Mouse (Mus musculus): ENCODE measurements around the gene Plet1.

DNA sequence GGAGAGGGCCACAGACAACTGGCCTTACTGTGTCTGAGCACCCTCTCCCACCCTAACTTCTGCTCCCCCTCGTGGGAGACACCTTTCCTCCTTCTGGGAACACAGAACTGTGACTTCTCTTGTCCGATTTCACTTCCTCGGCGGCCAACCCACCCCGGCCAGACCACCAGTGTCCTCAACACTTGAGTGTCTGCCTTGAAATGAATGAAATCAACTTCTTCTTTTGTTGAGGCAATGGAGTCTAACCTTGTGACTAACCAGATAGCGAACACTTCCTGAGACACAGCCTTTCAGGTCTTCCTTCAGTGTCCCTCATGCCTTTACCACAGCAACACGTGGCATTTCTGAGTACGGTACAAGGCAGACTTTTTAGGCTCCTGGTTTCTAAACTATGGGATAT is 11.6 kb upstream of the Plet1 start:
- no peak for TF ChIP-seq CTCF (IDR thresholded peaks at IDR 0.05; ENCODE audit: low read depth, low read length)
- no peak for TF ChIP-seq GATA1 (IDR thresholded peaks at IDR 0.05; ENCODE audit: borderline replicate concordance, low read length)
- TF ChIP-seq TAL1 (conservative IDR thresholded peaks at IDR 0.05; ENCODE audit: low read depth, low read length), result no peak
